Mouse (Mus musculus) C2C12 (cell line): ENCODE measurements around the gene Dedd.

Experiments
- CEBPB ChIP-seq: IDR thresholded peaks from one replicate; pipeline ENCODE4 v1.6.1; 2011; ENCODE audit warnings: low read depth, mild to moderate bottlenecking, control low read depth, moderate library complexity
- CTCF ChIP-seq: IDR thresholded peaks from one replicate; pipeline ENCODE4 v1.5.1; 2011; ENCODE audit not compliant: control insufficient read depth, insufficient read depth, insufficient read length
- MYOD1 ChIP-seq: IDR thresholded peaks from one replicate; pipeline ENCODE4 v1.6.1; 2011; ENCODE audit warnings: low read depth; ENCODE audit not compliant: control insufficient read depth, insufficient read length
- MYOG ChIP-seq: IDR thresholded peaks from one replicate; pipeline ENCODE4 v1.6.1; 2011; ENCODE audit not compliant: control insufficient read depth, insufficient read length; ENCODE audit errors: extremely low read depth
- USF1 ChIP-seq: IDR thresholded peaks from one replicate; pipeline ENCODE4 v1.6.1; 2011; ENCODE audit warnings: low read depth, mild to moderate bottlenecking, control low read depth, moderate library complexity

GRCm38 (mm10) chr1:171369845-171370556 lies 41.1 kb downstream of the Dedd start, which contains the start of gene Nectin4:
- TF ChIP-seq CEBPB: no peak
- no peak for TF ChIP-seq CTCF
- TF ChIP-seq MYOG: no peak
- TF ChIP-seq USF1: no peak
- no peak for TF ChIP-seq MYOD1
